Mouse (Mus musculus) splenic B cell, adult 2 months (primary cell): Measurements from ENCODE around the gene Slc35b2.
A peak's percentile ranks its signal among the peaks of the same experiment; 100 is the strongest.

Experiments used
- DNase-seq: peaks from one replicate; pipeline ENCODE4 v3.0.0-alpha.2; 2011; ENCODE audit warnings: low read depth, low spot score
- H3K27me3 ChIP-seq: 2 replicates; pipeline ENCODE4 v1.6.1; 2012; ENCODE audit warnings: mild to moderate bottlenecking, low read length, moderate library complexity, mixed read lengths; ENCODE audit not compliant: control insufficient read depth, poor library complexity, insufficient read depth, severe bottlenecking
- H3K36me3 ChIP-seq: 2 replicates; pipeline ENCODE4 v1.6.1; 2012; ENCODE audit warnings: mild to moderate bottlenecking, low read length, moderate library complexity, mixed read lengths; ENCODE audit not compliant: control insufficient read depth, poor library complexity, insufficient read depth, severe bottlenecking

The Slc35b2 gene

DNA sequence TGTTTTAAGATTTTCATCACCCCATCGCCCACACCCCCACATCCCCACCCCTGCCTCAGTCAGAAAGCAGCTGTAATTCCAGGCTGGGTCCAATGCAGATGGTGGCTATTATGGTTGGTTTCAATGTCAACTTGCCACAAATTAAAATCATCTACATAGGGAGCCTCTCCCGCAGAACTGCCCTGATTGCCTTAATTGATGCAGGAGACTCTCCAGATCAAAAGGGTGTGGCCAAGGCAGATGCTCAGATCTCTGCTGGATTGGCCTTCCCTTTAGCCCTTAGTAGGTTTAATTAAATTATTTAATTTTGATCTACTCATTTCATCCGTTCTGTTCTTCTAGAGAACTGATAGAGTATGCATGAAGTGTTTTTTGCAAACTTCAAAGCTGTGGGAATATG is 39.3 kb downstream of the Slc35b2 start:
- no peak for DNase-seq
- Histone ChIP-seq H3K36me3 (no peaks in the 10 kb centered on the region), H3K27me3 (no peaks in the 10 kb centered on the region)

DNA sequence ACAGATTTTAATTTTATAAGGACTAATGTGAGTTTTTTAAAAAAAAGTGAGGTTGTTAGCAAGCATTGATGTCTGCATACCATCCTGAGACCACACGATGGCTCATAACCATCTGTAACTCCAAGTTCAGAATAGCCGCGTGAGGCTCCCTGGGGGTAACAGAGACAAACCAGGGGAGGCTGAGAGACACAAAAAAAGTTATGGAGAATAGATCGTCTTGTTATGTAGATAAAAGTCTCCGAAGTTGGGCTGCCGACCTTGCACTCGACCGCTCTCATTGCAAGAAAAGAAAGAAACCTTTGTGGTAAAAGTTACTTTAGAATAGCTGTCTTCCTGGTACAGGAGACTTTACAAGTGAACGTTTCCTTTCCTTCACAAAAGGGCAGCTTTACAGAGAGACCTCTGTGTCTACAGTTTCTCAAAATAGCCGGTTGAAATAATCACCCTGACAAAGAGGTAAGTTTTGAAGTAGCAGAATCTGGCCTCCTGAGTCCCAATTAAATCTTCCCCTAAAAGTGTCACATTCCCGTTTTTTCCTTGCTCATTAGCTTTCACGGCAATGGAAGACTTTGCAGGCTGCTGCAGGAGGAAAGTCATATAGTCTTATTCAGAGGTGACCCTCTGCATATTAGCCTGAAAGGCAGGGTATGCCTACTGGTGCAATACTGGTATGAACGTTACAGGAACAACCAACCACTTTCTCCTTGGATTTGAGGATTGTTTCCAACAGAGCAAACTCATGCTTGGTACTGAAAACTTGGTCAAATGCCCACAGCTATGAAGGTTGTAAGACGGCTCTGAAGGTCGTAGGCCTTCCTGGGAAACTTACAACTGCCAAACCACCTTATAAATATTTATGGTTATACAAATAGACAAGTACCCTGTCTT is 43.6 kb downstream of the Slc35b2 start:
- no peak for DNase-seq
- H3K27me3 ChIP-seq = no peaks in the 10 kb centered on the region
- no peaks in the 10 kb centered on the region for H3K36me3 ChIP-seq

GRCm38 (mm10) chr17:45608396-45608795 is 44.7 kb downstream of the Slc35b2 start:
- Histone ChIP-seq H3K36me3 (no peaks in the 10 kb centered on the region), H3K27me3 (no peaks in the 10 kb centered on the region)
- no peak for DNase-seq

GRCm38 (mm10) chr17:45610144-45610866 is 46.6 kb downstream of the Slc35b2 start:
- no peaks in the 10 kb centered on the region for H3K36me3 ChIP-seq
- H3K27me3 ChIP-seq = no peaks in the 10 kb centered on the region
- DNase-seq = no peak

- H3K27me3 ChIP-seq = no peaks in the 10 kb centered on the region
- DNase-seq = no peak
- H3K36me3 ChIP-seq = no peaks in the 10 kb centered on the region
These were observed 48.3 kb downstream of the Slc35b2 start for GRCm38 (mm10) chr17:45612008-45612407.

GRCm38 (mm10) chr17:45612921-45613320 is 49.2 kb downstream of the Slc35b2 start:
- Histone ChIP-seq H3K27me3 (no peaks in the 10 kb centered on the region), H3K36me3 (no peaks in the 10 kb centered on the region)
- peak; percentile 22 for DNase-seq

DNA sequence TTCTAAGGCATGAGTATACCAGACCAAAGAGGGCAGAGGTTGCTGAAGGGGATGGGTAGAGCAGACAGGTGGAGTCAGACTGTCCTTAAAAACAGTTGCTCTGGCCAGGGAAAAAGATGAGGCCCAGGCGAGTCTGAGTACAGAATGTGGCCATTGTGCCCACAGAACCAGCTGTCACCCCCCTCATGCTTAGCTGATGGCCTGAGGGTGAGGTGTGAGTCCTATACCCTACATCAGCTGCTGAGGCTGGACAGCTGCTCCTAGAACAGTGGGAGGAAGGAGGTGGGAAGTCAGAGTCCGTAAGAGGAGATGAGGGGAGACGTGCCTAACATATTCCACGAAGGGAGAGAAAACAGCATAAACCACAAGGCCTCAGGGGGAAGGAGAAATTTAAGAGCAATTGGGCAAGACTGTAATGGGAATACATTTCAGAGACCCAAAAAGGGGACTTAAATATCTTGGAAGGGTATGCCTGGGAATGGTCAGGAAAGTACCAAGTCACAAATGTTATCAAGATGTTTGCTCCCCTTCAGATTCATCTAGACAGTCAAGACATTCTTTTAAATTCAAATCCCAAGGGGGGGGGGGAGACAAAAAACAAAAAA is 52.5 kb downstream of the Slc35b2 start:
- no peak for DNase-seq
- Histone ChIP-seq H3K36me3 (no peaks in the 10 kb centered on the region), H3K27me3 (no peaks in the 10 kb centered on the region)

GRCm38 (mm10) chr17:45616679-45617078 is 53.0 kb downstream of the Slc35b2 start:
- no peaks in the 10 kb centered on the region for H3K27me3 ChIP-seq
- no peak for DNase-seq
- H3K36me3 ChIP-seq = no peaks in the 10 kb centered on the region
